Mouse (Mus musculus): ENCODE results near the gene Slc48a1. TPM values are rescaled to one million over a fixed set of nuclear protein-coding genes. Genes with fewer than 3 reads are reported as not detected.
A peak's percentile ranks its signal among the peaks of the same experiment; 100 is the strongest.

Slc48a1 gene
- total and polyA plus RNA-seq, 3 experiments = 116 to 204 (median 158) TPM

- peak; percentile 79 for DNase-seq
These were observed 4.4 kb downstream of the Slc48a1 start for GRCm38 (mm10) chr15:97782749-97783105.

- DNase-seq = peak; percentile 95
These were observed 5.8 kb downstream of the Slc48a1 start for GRCm38 (mm10) chr15:97784092-97784559.

GRCm38 (mm10) chr15:97784561-97785161 lies 6.3 kb downstream of the Slc48a1 start:
- DNase-seq = no peak

GRCm38 (mm10) chr15:97785731-97786411 lies 7.6 kb downstream of the Slc48a1 start:
- peak; percentile 73 for DNase-seq

GRCm38 (mm10) chr15:97786412-97787112 lies 8.2 kb downstream of the Slc48a1 start:
- DNase-seq = peak; percentile 64

GRCm38 (mm10) chr15:97787148-97787798 lies 9.0 kb downstream of the Slc48a1 start:
- DNase-seq = peak; percentile 15

- peak; percentile 38 for DNase-seq
These were observed 9.7 kb downstream of the Slc48a1 start for GRCm38 (mm10) chr15:97787799-97788667.

GRCm38 (mm10) chr15:97788821-97789220 lies 10.5 kb downstream of the Slc48a1 start:
- peak; percentile 77 for DNase-seq

GRCm38 (mm10) chr15:97789761-97790505 lies 11.6 kb downstream of the Slc48a1 start:
- DNase-seq = peak; percentile 66

- DNase-seq = peak; percentile 19
These were observed 12.9 kb downstream of the Slc48a1 start for GRCm38 (mm10) chr15:97791126-97791700.

GRCm38 (mm10) chr15:97793386-97794153 lies 15.2 kb downstream of the Slc48a1 start:
- DNase-seq = no peak

GRCm38 (mm10) chr15:97794268-97794667 lies 15.9 kb downstream of the Slc48a1 start:
- DNase-seq = no peak

GRCm38 (mm10) chr15:97795559-97796235 lies 17.4 kb downstream of the Slc48a1 start:
- DNase-seq = no peak

GRCm38 (mm10) chr15:97796674-97797310 lies 18.5 kb downstream of the Slc48a1 start:
- peak; percentile 30 for DNase-seq

- peak; percentile 59 for DNase-seq
These were observed 19.8 kb downstream of the Slc48a1 start for GRCm38 (mm10) chr15:97798134-97798533.

- DNase-seq = no peak
These were observed 21.1 kb downstream of the Slc48a1 start for GRCm38 (mm10) chr15:97799446-97799845.

- no peak for DNase-seq
These were observed 22.5 kb downstream of the Slc48a1 start for GRCm38 (mm10) chr15:97800853-97801252.

- no peak for DNase-seq
These were observed 23.5 kb downstream of the Slc48a1 start for GRCm38 (mm10) chr15:97801811-97802210.
